Mouse (Mus musculus) spleen, adult 2 months (tissue): ENCODE data around the gene Slc9a3r2.

Experiments used
- CTCF ChIP-seq: fragments of 200-500 bp; IDR thresholded peaks from 2 replicates; pipeline ENCODE4 v1.5.1; 2011; ENCODE audit warnings: mild to moderate bottlenecking, inconsistent platforms; ENCODE audit not compliant: insufficient read depth, insufficient read length, insufficient replicate concordance; ENCODE audit errors: extremely low read depth
- POLR2A ChIP-seq: fragments of 200-500 bp; IDR thresholded peaks from 2 replicates; pipeline ENCODE4 v1.6.1; 2011; ENCODE audit warnings: low read depth, low read length, inconsistent platforms

GRCm38 (mm10) chr17:24635694-24636093 lies 14.4 kb downstream of the Slc9a3r2 start:
- no peak for TF ChIP-seq CTCF
- no peak for TF ChIP-seq POLR2A
